In the genomic region with DNA sequence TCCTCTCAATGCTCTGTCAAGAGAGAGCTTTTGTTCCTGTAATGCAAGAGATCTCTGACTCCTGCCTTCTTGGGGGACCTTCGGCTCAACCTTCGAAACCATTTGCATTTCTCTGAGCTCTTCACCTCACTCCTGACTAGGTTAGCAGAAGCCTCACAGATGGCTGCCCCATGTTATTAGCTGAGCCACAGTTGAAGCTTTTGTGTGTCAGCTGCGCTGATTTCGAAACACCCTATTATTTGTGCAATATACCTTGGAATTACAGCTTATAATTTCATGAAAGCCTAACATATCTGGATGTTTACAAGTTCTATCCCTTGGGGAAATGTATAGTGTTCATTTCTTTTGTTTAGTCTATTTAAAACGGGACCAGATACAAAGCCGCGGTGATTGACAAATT, we compare ENCODE assay signal across 16 mouse cellular contexts.
"Had no signal": no experiment of that assay in that cellular context is flagged by ENCODE, and none has a peak within 500 bp of the region (broad histone marks: within the 10 kb centered on the region; RNA-seq: fewer than 3 reads in every experiment).

No protein-coding gene starts in this region.

- DNase-seq: retina, postnatal 1 day; right cerebral cortex, adult 18-20 months; right cerebral cortex, postnatal 14 days; right cerebral cortex, postnatal 25 days; right cerebral cortex, postnatal 4 days; spleen, adult 18-20 months; thymus, adult 18-20 months; thymus, adult 2 months; thymus, postnatal 14 days; thymus, postnatal 25 days; thymus, postnatal 36 days; thymus, postnatal 4 days had no signal

- H3K27me3 ChIP-seq: stomach, embryonic 15.5 days had no signal

- H3K4me3 ChIP-seq: neural tube, embryonic 13.5 days; neural tube, embryonic 15.5 days; stomach, embryonic 15.5 days had no signal

- H3K36me3 ChIP-seq: neural tube, embryonic 13.5 days; neural tube, embryonic 15.5 days; stomach, embryonic 15.5 days had no signal

- H3K9me3 ChIP-seq: neural tube, embryonic 15.5 days; stomach, embryonic 15.5 days had no signal

- H3K9ac ChIP-seq: neural tube, embryonic 13.5 days; neural tube, embryonic 15.5 days; stomach, embryonic 15.5 days had no signal

- H3K4me2 ChIP-seq: neural tube, embryonic 13.5 days; neural tube, embryonic 15.5 days; stomach, embryonic 15.5 days had no signal

- H3K4me1 ChIP-seq: stomach, embryonic 15.5 days had no signal

- H3K27ac ChIP-seq: neural tube, embryonic 13.5 days; neural tube, embryonic 15.5 days; stomach, embryonic 15.5 days; stomach, postnatal 0 days had no signal
